Mouse (Mus musculus): ENCODE results near the gene Sec14l4. TPM values are rescaled to one million over a fixed set of nuclear protein-coding genes. Genes with fewer than 3 reads are reported as not detected.

Sec14l4 gene
- polyA plus RNA-seq (2012; fragmentation: generic; extraction: Trizol), result not detected

DNA sequence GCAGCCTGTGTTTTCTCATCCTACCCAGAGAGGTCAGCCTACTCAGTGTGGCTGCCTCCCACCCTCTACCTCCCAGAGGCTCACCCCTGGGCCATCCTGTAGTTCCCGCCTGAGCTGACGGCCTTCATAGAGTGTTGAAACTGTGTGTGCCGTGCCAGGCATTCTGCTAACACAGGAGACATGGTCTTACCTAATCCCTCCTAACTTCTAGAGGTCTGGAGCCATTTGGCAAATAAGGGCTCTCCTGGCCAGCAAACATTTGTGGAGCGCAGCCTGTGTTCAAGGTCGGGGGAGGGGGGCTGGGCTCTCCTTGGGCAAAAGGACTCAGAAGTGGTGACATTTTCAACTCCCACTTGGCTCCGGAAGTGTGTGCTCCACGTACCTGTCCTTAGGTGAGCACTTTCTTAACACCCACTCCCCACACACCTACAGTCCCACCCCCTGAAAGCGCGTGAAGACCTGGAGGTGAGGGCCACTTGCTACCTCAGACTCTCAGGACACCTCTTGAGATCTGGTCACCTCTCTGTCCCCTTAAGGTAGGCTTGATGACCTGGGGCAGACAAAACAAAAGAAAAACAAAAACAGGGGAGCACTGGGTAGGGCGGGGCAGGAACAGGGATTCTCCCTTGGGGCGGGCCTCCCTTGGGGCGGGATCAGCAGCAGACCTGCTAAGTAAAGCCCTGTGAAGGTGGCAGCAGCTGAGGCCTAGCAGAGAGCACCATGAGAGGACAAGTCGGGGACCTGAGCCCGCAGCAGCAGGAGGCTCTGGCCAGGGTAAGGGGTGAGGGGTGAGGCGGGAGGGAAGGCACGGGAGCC is at the start of gene Sec14l4:
Sec14l4 (plus strand) TSS at position 337 of the 816 bp plus-strand sequence.
- TF ChIP-seq CEBPB (IDR thresholded peaks at IDR 0.05; ENCODE audit: insufficient read depth, poor library complexity, severe bottlenecking), result no peak
- no peak for TF ChIP-seq USF1 (IDR thresholded peaks at IDR 0.05; ENCODE audit: low read depth)
- TF ChIP-seq TCF3 (IDR thresholded peaks at IDR 0.05; ENCODE audit: insufficient read length, low read depth), result no peak
- TF ChIP-seq REST (IDR thresholded peaks at IDR 0.05; ENCODE audit: insufficient read depth, insufficient read length), result no peak
- no peak for TF ChIP-seq E2F4 (IDR thresholded peaks at IDR 0.05; ENCODE audit: insufficient read depth)
- no peak for TF ChIP-seq POLR2A (IDR thresholded peaks at IDR 0.05; ENCODE audit: insufficient read length, low read depth)
- no peak for TF ChIP-seq MYOD1 (IDR thresholded peaks at IDR 0.05; ENCODE audit: control insufficient read depth in 1 of 3, insufficient read length in 2 of 3, low read depth in 2 of 3)
- no peak within 1 kb of the TSS for H3ac ChIP-seq (ENCODE audit: control insufficient read depth, insufficient read length)
- no peak within 1 kb of the TSS for H3K4me2 ChIP-seq (ENCODE audit: low read depth)
- H3K36me3 ChIP-seq (ENCODE audit: control insufficient read depth, insufficient read depth), result no peaks in the 10 kb centered on the region
- H3K27me3 ChIP-seq (ENCODE audit: control insufficient read depth, insufficient read depth, insufficient read length), result peaks cover 45% of the 10 kb centered on the region
- H3K4me3 ChIP-seq, result no peak within 1 kb of the TSS
- no peaks in the 10 kb centered on the region for H3K79me2 ChIP-seq (ENCODE audit: control insufficient read depth, insufficient read depth)

GRCm38 (mm10) chr11:3981536-3981935 is 49.7 kb upstream of the Sec14l4 start:
- Histone ChIP-seq H3K79me2 (ENCODE audit: control insufficient read depth, insufficient read depth) (no peaks in the 10 kb centered on the region), H3K36me3 (ENCODE audit: control insufficient read depth, insufficient read depth) (peaks cover 20% of the 10 kb centered on the region), H3K4me3 (no peak overlapping the region), H3ac (ENCODE audit: control insufficient read depth, insufficient read length) (no peak overlapping the region), H3K27me3 (ENCODE audit: control insufficient read depth, insufficient read depth, insufficient read length) (no peaks in the 10 kb centered on the region), H3K4me2 (ENCODE audit: low read depth) (no peak overlapping the region)
- TF ChIP-seq SRF (IDR thresholded peaks at IDR 0.05; ENCODE audit: control insufficient read depth, insufficient read length, low read depth) (no peak), REST (IDR thresholded peaks at IDR 0.05; ENCODE audit: insufficient read depth, insufficient read length) (no peak), CEBPB (IDR thresholded peaks at IDR 0.05; ENCODE audit: insufficient read depth, poor library complexity, severe bottlenecking) (no peak), USF1 (IDR thresholded peaks at IDR 0.05; ENCODE audit: low read depth) (no peak), MYOG (IDR thresholded peaks at IDR 0.05; ENCODE audit: control insufficient read depth in 1 of 3, insufficient read depth in 1 of 3, insufficient read length in 2 of 3, low read depth in 2 of 3) (no peak), POLR2AphosphoS2 (IDR thresholded peaks at IDR 0.05; ENCODE audit: insufficient read length, low read depth) (no peak), MYOD1 (IDR thresholded peaks at IDR 0.05; ENCODE audit: control insufficient read depth in 1 of 3, insufficient read length in 2 of 3, low read depth in 2 of 3) (no peak), POLR2A (IDR thresholded peaks at IDR 0.05; ENCODE audit: insufficient read length, low read depth) (no peak), TCF12 (IDR thresholded peaks at IDR 0.05; ENCODE audit: insufficient read depth, poor library complexity, severe bottlenecking) (no peak)

- TF ChIP-seq POLR2AphosphoS2 (IDR thresholded peaks at IDR 0.05; ENCODE audit: insufficient read length, low read depth) (peak; percentile 51), REST (IDR thresholded peaks at IDR 0.05; ENCODE audit: insufficient read depth, insufficient read length) (no peak), MYOD1 (IDR thresholded peaks at IDR 0.05; ENCODE audit: control insufficient read depth in 1 of 3, insufficient read length in 2 of 3, low read depth in 2 of 3) (no peak), USF1 (IDR thresholded peaks at IDR 0.05; ENCODE audit: low read depth) (no peak)
- H3K4me2 ChIP-seq (ENCODE audit: low read depth), result no peak overlapping the region
- H3K36me3 ChIP-seq (ENCODE audit: control insufficient read depth, insufficient read depth), result peaks cover 20% of the 10 kb centered on the region
- no peaks in the 10 kb centered on the region for H3K27me3 ChIP-seq (ENCODE audit: control insufficient read depth, insufficient read depth, insufficient read length)
- no peaks in the 10 kb centered on the region for H3K79me2 ChIP-seq (ENCODE audit: control insufficient read depth, insufficient read depth)
- no peak overlapping the region for H3K4me3 ChIP-seq
- H3ac ChIP-seq (ENCODE audit: control insufficient read depth, insufficient read length), result no peak overlapping the region
Measured at GRCm38 (mm10) chr11:3982275-3983209, 48.7 kb upstream of the Sec14l4 start.

GRCm38 (mm10) chr11:3983291-3983862 is 47.9 kb upstream of the Sec14l4 start, which contains the start of gene Gal3st1:
Gal3st1 (plus strand) TSS chr11:3983636.
- TF ChIP-seq TCF12 (IDR thresholded peaks at IDR 0.05; ENCODE audit: insufficient read depth, poor library complexity, severe bottlenecking) (no peak), POLR2AphosphoS2 (IDR thresholded peaks at IDR 0.05; ENCODE audit: insufficient read length, low read depth) (no peak), TCF3 (IDR thresholded peaks at IDR 0.05; ENCODE audit: insufficient read length, low read depth) (no peak), USF1 (IDR thresholded peaks at IDR 0.05; ENCODE audit: low read depth) (no peak), MYOG (IDR thresholded peaks at IDR 0.05; ENCODE audit: control insufficient read depth in 1 of 3, insufficient read depth in 1 of 3, insufficient read length in 2 of 3, low read depth in 2 of 3) (no peak)
- no peak within 1 kb of the TSS for H3K4me3 ChIP-seq
- H3K36me3 ChIP-seq (ENCODE audit: control insufficient read depth, insufficient read depth), result peaks cover 14% of the 10 kb centered on the region
- H3K27me3 ChIP-seq (ENCODE audit: control insufficient read depth, insufficient read depth, insufficient read length), result no peaks in the 10 kb centered on the region
- no peak within 1 kb of the TSS for H3ac ChIP-seq (ENCODE audit: control insufficient read depth, insufficient read length)
- no peak within 1 kb of the TSS for H3K4me2 ChIP-seq (ENCODE audit: low read depth)
- no peaks in the 10 kb centered on the region for H3K79me2 ChIP-seq (ENCODE audit: control insufficient read depth, insufficient read depth)

All from myocyte (in vitro differentiated cells).